Mouse (Mus musculus) spleen, adult 2 months (tissue): Measurements from ENCODE around the gene Lrig2.

Source experiments
- CTCF ChIP-seq: fragments of 200-500 bp; IDR thresholded peaks from 2 replicates; pipeline ENCODE4 v1.5.1; 2011; ENCODE audit warnings: mild to moderate bottlenecking, inconsistent platforms; ENCODE audit not compliant: insufficient read depth, insufficient read length, insufficient replicate concordance; ENCODE audit errors: extremely low read depth
- POLR2A ChIP-seq: fragments of 200-500 bp; IDR thresholded peaks from 2 replicates; pipeline ENCODE4 v1.6.1; 2011; ENCODE audit warnings: low read depth, low read length, inconsistent platforms

- TF ChIP-seq POLR2A (no peak), CTCF (no peak)
These were observed 30.6 kb downstream of the Lrig2 start for GRCm38 (mm10) chr3:104480946-104481719.
